Mouse (Mus musculus) right cerebral cortex, postnatal 10 days (tissue): ENCODE measurements at regions not wholly inside any gene's neighbourhood (a gene's known extent, or its start where the extent isn't known, plus 50 kb on each side); places are given as distances from the start of the nearest gene placed in this dataset.
A peak's percentile ranks its signal among the peaks of the same experiment; 100 is the strongest.

ENCODE experiments used
- DNase-seq, 2 experiments: peaks; one replicate each; pipeline ENCODE4 v3.0.0; 2021; ENCODE audit warnings: low spot score in 2 of 2

DNA sequence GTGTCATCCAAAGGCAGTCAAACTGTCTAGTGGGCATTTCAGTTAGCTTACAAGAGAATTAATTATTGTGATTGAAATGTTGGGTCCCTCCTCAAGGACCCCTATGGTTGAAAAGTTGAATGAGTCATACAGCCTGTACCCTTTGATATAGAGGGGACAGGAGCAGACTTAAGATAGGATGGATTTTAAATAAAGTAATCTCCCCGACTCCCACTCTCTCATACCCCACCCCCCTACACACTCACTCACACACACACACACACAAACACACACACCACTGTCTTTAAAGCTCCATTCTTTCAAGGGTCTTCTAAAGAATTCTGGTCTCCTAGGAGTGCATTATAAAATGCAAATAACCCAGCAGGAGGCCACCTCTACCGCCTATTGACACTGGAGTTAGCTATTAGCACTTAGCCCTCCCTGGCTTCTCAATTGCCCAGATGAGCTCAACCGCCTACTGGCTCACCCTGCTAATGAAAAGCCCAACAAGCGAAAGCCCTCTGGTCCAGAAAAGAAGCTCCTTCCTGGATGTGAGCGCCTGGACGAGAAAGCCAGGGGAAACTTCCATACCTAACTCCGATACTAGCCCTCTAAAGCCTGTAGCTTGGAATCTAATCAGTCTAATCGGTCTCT lies 236.3 kb upstream of the Rgma start:
- DNase-seq, result no peak

DNA sequence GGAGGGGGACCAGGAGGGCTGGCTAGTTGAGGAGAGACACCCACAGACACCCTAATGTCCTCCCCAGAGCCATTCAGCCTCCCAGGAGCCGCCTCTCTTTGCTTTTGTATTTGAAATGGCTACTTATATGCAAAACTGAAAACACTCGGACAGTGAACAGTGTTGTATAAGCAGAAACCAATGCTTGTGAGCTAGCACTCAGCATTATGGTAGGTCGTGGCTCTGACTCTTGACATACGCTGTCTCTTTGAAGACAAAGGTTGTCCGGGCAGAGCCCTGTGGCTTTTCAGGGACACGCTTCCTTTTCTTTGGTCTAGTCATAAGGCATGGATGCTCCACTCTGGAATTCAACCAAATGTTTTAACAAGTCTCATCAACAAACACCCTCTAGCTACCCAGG lies 235.4 kb upstream of the Rgma start:
- DNase-seq, result no peak

DNA sequence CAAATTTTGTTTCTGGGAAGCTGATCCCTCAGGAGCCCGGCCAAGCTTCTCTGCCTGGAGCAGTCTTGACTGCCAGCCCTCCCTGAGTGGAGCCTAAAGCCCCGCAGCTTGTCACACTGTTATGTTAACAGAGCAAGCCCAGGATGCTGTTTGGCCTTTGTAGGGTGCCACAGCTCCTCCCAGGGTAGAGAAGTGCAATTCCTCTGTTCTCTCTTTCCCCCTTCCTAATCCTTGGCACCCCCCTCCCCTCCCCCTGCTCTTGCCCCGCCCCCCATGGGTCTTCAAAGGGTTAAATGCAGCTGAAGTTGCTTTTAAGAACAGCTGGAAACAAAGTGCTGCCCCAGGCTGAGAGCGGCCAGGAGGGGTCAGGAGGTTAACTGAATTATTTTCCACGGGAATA lies 234.1 kb upstream of the Rgma start:
- DNase-seq, result no peak

DNA sequence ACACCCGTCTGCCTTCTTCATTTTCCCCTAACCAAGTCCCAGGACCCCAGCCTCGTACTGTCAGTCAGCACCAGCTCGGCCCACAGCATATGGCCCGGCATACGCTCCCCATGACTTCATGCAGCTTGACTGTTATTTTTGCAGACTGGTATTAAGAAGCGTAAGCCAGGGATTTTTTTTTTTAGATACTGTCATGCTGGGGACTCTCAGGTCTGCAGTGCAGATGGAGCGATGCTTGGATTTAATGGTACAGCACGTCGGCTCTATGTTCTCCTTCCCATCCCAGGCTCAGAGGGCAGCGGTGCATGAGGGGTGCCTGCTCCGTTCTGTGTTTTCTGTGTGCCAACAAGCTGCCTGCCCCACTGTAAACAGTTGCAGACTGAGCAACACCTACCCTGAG lies 231.4 kb upstream of the Rgma start:
- no peak for DNase-seq

DNA sequence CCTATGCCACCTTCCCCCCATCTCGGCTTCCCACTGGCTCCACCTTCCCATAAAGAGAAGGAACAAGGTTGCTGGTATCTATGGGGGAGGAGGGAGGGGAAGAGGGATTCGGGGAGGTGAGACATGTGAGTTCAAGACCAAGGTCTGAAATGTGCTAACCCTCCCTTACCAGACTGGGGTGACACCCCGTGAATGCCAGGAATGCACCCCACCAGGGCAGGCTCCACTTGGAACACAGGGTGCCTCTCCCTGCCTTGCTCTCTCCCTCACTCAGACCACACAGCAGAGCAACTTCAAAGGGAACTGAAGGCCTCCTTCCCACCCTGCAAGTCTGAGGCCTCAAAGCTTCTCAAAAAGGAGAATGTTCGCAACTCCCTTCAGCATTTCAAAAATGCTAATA lies 230.5 kb upstream of the Rgma start:
- DNase-seq, result no peak

DNA sequence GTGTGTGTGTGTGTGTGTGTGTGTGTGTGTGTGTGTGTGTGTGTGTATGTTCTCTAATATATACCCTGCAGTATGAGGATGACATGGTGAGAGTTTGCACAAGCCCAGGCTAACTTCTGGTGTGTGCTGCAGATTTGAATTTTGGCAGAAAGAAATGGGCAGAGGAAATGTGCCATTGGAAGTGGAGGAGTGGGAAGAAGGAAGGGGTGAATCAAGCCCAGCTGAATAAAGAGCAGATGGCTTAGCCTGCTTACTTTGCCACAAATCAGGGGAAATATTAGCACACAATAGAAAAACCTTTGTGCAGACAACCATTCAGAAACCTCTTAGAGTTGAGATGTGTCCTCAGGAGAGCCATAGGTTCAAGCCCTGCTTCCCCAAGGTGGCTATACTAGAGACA lies 228.1 kb upstream of the Rgma start:
- no peak for DNase-seq

DNA sequence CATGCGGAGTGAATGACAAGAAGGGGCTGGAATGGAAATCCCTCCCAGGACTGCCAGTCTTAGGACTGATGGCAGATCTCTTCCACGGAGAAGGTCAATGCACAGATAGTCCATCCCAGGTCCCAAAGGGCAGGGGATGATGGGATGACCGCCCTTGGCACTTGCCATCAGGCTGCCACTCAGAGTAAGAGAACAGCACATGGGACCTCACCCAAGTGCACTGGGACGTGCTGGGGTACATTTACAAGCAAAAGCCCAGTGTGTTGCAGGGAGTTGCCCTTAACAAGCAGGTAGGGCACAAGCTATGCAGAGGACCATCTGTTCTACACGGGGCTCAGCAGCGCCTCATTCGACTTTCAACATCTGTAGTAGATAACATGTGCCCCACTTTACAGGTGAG lies 224.9 kb upstream of the Rgma start:
- DNase-seq, result no peak

DNA sequence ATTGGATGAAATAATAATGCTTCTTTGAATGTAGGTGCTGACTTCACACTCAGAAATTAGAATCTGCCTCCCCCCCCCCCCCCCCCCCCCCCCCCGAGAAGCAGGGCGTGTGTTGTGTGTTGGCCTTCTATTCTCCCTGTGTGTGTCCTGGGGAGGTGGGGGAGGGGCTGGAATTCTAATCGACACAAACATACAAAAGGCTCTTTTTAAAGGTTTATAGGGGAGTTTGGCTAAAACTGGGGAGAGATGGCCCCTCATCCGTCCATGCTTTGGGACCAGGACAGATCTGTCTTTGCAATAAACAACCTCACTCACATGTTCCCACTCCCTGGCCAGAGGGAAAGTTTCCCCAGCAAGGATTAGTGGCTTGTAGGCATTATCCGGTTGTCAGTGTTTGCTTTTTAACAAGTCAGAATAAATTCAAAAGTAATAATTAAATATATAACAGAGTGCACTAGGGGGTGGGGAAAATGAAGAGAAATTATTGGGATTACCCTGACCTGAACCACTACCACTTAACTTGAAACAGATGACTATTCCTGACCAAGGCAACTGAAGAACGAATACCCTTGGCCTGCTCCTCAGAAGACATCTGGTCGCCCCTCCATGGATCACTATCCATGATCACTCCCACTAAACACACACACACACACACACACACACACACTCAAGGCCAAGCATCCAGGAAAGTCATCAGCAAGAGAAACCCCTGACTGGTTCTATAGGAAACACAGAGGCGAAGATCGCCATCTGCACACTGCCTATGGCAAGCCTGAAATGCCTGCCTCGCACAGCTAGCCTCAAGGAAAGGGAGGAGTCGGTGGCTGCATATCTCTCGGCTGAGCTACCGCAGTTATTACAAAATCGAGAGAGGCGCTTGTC lies 223.5 kb upstream of the Rgma start:
- DNase-seq, result peak in 1 of 2 experiments; percentile 31

DNA sequence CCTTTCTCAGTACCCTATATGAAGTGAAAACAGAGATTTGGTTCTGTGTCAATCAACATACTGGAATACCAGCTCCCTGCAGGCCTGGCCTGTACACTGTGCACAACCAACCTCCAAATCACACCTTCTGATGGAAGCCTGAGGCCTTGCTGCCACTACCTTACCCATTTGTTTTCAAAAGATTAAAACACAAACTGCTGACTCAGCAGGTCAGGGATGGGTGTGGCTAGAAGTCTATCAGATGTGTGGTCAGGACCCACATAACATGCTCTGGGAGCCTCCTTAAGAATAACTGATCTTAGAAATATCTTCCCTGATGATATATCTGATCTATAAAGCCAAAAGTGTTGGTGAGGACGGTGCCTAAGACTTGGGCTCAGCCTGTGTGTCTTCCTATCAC lies 221.6 kb upstream of the Rgma start:
- no peak for DNase-seq

DNA sequence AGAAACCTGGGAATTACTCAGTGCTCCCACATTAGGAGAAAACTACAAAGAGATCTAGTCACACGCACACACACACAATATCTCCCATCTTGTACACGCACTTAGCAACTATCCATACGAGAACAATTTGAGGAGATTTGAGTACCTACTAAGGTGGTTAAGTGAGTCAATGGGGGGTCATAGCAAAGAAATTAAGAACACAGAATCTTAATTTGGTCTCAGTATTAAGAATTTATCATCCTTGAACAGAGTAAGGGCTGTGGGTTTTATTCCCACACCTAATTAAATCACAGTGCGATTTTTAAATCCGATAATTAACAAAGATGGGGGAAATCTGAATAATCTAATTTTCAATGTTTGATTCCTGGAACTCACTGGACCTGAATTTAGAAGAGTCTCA lies 216.5 kb upstream of the Rgma start:
- no peak for DNase-seq

DNA sequence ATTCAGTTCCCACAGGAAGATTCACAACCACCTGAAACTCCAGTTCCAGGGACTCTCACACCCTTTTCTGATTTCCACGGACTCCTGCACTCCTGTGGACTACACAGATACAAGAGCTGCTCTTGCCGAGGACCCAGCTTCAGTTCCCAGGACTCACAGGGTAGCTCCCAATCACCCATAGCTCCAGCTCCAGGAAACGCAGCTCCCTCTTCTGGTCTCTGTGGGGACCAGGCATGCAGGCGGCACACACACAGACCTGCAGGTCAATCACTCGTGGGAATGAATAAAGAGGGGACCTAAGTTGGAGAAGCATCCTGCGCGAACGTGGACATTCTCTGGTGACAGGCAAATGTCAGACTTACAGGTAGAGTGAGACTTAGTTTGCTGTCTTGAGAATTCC lies 214.3 kb upstream of the Rgma start:
- DNase-seq, result no peak

DNA sequence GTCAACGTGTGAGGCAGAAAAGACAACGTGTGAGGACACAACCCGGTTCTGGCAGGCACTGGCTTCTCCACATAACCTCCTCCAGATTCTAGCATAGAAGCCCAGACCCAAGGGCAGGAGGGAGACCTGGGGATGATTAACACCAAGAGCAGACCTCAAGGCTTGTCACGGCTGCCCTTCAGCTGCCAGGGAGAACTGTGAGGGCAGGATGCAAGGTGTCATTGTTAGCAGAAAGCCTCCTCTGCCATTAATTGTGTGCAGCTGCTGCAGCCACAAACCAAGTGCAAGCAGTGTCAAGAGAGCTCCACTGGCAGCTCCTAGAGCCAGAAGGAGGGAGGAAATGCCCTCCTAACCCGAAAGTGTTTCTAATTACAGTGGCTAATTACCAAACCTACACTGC lies 211.6 kb upstream of the Rgma start:
- peak in 1 of 2 experiments; percentile 15 for DNase-seq

DNA sequence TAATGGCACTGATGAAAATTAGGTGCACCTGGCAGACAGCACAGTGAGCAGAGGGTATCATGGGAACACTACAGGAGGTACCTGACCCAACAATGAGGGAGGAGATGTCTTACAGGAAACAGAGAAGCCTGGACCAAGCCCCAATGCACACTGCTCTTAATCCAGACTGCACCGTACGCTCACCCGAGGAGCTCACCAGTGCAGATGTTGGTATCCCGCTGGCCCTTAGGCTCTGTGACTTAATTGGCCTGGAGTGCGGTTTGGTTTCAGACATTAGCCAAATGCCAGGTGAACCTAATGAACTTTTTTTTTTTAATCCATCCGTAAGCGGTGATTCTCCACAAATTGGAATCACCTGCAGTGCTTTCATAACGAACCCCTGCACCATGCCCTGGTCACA lies 209.8 kb upstream of the Rgma start:
- DNase-seq, result no peak

DNA sequence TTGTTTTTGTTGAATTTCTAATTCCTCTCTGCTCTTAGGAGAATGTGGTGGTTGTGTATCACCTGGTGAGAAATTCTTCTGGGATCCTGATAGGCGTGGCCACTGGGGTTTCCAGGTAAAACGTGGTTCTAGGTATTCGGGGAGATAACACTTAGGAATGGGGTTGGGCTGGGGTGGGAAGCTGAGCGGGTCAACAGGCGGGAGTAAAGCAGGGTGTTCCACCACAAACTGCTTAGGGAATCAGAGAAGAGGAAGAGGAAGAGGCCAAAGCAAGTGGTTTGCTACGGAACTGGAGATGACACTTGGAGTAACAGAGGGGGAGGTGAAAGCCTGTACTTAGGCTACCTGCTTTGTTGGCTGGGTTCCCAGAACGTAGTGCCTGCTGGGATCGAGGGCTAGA lies 205.9 kb upstream of the Rgma start:
- no peak for DNase-seq

DNA sequence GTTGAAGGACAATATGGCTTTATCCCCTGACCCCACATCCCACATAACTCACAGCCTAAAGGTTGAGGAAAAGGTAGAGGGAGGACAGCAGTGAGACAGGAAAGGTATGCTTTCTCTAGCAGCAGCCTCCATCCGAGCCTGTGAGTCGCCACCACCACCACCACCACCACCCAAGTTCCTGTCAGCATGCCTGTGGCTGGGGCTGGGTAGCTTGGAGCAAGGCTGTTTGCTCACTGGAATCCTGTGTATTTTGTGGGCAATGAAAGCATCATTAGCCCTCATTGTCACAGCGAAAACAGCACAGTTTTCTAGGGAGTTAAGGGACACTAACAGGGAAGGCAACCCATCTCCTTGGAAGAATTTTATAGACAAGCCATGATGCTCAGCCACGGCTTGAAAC lies 202.7 kb upstream of the Rgma start:
- no peak for DNase-seq

DNA sequence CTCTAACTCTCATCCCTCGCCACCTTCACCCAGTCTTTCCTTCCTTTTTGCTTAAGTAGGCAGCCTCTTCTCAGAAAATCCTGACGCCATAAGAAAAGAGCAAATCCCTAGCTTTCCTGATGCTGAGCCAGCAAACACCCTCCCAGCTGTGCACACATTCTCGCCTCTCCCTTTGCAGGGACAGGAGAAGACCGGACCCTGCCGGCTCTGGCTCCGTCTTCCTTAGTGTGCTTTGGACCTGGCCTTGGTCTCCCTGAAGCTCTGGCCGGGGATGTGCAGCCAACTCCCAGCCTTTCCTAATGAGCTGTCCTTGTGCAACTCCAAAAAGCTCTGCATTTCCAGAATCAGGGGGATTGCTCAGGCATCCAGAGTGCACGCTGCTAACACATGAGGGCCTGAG lies 191.5 kb upstream of the Rgma start:
- DNase-seq, result peak; percentile 45 to 50

DNA sequence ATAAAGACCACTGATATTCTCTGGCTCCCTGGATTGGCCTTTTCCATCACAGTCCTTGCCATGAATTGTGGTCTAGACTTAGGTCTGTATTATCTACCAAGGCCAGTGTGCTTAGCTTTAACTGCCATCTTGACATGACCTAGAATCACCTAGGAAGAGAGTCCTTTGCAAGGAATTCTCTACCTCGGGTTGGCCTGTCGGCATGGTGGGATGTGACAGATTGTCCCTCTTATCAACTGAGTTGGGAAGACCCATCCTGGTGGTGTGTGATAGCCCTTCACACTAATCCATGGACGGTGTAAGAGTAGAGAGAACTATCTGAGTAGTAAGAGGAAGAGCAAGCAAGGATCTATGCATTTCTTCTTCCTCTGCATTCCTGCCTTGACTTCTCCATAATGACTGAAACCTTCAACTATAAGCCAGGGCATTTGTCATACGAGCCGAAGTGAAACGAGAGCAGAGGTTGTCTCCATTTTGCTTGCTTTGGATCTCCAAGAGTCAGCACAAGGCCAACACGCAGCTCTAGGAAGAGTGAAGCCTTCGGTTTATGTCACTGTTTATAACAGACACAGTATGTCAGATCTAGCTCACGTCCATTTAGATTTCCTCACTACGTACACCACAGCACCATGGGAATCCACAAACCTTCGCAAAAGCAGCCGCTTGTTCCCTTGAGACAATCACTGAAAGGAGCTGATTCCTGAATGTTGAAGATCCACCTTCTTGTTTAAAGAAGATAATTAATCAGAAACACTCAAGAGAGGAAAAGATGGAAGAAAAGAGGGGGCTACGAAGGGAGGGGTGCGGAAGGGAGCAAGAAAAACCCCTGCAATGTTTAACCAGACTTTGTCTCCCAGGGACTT lies 190.9 kb upstream of the Rgma start:
- DNase-seq, result no peak

DNA sequence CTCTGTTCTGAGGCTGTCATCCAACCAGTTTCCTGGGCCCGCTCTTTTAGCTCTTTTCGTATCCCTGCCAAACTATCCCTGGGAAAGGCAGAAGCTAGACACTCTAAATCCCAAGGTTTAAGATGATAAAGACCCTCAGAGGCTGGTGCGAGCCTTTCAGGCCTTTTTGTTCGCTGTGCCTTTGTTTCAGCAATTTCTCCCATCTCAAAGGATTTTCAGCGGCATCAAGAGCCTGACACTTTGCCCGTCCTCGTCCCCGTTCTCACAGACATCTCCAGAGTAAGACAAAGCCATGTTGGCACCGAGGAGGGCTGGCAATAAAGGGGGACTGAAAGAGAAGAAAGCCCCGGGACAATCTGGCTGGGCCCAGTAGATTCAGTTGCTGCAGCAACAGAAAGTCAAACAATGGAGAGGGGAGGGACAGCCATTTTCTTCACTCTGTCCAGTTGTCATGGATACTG lies 190.2 kb upstream of the Rgma start:
- DNase-seq, result peak; percentile 82 to 89

DNA sequence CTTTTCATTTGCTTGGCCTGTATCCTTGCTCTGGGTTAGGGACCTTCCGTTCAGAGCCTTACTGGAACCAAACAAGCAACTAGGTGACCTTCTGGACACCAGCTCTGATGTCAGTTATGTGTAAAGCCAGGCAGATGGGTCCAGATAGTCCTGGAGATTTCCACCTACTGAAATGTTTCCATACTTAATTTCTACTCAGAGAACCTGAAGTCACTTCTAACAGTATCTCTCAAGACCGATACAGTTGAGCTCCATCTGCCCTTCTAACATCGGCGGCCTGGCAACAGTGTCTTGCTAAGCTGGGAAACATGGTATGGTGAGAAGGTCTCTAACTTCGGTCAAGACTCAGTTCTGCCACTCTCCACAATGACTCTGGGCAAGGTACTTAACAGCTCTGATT lies 189.7 kb upstream of the Rgma start:
- peak in 1 of 2 experiments; percentile 18 for DNase-seq

DNA sequence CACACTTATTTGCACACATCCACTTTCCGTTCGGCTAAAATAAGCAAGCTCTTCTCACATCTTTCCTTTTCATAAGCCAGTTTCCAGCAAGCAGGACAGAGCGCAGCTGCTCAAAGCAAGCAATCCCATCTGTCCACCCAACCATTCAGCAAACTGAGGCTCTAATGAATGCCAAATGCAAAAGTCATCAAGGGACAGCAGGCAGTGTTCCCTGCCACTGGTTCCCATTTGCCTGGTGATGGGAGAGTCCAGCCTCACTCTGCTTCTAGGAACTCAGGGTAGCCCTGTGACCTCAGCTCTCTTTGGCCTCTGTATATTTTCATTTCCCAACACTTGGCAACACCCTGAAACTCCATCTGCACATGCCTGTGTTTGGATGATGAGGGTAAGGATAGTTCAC lies 188.8 kb upstream of the Rgma start:
- DNase-seq, result peak; percentile 63 to 84

DNA sequence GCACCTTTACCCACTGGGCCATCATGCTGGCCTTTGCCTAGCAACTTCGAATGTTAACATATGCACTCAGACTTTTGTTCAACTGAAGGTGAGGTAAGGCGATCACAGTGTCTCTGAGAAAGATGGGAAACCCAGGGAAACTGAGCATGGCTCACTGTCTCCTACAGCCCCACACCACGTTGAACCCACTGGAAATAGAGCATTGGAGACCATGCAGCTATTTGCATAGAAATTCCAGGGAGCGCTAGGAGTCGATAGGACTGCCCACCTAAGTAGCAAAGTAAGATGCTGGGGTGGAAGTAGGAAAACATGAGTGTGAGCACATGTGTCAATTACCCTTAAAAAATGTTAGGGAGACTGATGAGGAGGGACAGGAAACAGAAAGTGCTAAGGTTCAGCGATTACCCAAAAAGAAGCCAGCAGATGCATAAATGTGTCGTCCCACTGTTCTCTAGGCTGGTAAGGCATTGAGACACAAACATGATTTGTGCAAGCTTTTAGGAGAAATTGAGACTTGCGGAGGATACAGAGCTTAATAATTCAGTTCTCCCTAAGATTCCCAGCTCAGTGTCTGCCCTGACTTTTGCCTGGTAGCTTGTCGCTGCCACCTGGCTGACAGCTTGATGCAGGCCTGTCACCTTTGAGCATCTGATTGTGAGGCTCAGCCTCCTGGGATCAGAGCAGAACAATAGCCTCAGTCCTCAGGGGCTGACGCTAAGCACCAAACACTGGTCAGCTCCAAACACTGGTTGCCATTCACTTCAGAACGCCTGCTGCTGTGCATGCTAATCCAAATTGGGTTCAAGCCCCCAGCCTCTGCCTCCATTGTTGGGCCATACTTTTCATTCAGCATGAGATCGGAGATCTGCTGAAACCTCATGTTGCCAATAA lies 183.7 kb upstream of the Rgma start:
- peak in 1 of 2 experiments; percentile 54 for DNase-seq
